Mouse (Mus musculus) cerebellum, adult 8-10 months (tissue): ENCODE measurements around the gene Neu4.
"Not testable (repeated sequence)": the region's sequence is repeated elsewhere in the genome, so short reads cannot be mapped to it uniquely, and the experiment has no call there.

ENCODE experiments used
- DNase-seq: peaks from one replicate; pipeline ENCODE4 v3.0.0; 2022

Gene Neu4

DNA sequence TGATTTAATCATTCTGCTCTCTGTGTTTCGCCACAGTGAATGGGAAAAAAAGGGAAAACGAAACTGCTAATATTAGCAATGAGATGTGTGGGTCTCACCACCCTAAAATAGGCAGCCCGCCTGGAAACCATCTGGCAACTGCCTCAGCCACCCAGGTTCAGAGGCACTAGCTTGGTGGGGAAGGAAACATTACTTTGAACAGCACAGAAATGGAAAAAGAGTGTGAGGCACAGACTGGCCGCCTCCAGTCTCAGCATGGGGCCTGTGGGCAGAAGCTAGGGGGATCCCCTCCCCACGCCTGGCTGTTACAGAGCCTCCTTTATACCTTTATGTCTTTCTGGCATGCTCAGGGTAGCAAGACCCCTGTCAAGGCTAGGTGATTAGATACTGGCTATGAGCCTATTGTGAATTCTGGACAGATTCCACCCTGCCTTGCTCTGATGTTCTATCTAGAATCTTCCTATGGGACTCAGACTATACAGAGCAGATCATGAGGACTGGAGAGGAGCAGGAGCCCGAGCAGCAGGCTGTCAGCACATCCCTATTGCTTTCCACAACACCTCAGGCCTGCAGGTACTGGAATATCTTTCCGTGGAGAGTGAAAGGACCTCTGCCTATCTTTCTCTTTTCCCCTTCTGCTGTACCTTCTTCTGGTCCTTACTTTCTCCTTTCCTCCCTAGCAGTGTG lies 33.4 kb downstream of the Neu4 start:
- no peak for DNase-seq

DNA sequence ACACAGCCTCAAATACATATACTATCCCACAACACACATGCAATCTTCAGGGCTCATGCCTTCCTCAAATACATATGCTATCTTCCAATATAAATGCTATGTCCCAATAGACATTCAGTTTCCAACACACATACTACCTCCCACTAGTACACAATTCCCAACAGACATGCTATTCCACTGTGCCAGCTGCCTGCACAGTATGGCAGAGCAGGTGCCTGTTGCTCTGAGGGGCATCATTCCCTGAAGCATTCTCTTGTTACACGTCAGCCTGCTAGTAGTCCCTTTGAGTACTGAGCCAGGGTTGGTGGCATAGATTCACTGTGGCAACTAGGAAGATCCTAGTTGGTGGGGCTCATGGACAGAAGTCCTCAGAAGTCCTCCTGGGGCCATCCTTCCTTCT lies 34.2 kb downstream of the Neu4 start:
- DNase-seq, result no peak

DNA sequence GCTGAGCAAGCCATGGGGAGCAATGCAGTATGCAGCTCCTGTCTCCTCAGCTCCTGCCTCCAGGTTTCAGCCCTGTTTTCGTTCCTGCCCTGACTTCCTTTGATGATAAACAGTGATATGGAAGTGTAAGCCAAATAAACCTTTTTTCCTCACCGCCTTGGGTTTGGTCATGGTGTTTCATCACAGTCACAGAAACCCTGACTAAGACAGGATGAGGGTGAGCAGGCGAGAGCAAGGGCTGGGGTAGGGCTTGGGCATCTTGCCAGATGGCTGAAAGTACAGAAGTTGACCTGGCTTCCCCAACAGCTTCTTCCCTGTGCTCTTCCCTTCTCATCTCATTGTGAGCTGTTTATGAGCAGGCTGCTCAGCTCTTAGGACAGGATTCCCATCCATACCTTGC lies 35.7 kb downstream of the Neu4 start:
- DNase-seq, result no peak

DNA sequence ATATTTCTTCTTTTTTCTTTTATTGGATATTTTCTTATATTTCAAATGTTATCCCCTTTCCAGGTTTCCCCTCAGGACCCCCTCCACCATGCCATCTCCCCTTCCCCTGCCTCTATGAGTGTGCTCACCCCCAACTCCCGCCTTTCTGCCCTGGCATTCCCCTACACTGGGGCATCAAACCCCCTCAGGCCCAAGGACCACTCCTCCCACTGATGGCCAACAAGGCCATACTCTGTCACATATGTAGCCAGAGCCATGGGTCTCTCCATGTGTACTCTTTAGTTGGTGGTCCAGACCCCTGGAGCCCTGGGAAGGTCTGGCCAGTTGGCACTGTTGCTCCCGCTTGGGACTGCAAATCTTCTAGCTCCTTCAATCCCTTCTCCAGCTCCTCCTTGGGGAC lies 37.1 kb downstream of the Neu4 start:
- DNase-seq, result no peak

DNA sequence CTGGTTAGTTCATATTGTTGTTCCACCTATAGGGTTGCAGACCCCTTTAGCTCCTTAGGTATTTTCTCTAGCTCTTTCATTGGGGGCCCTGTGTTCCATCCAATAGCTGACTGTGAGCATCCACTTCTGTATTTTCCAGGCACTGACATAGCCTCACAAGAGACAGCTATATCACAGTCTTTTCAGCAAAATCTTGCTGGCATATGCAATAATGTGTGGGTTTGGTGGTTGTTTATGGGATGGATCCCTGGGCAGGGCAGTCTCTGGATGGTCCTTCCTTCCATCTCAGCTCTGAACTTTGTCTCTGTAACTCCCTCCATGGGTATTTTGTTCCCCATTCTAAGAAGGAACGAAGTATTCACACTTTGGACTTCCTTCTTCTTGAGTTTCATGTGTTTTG lies 38.0 kb downstream of the Neu4 start:
- DNase-seq, result not testable (repeated sequence)

DNA sequence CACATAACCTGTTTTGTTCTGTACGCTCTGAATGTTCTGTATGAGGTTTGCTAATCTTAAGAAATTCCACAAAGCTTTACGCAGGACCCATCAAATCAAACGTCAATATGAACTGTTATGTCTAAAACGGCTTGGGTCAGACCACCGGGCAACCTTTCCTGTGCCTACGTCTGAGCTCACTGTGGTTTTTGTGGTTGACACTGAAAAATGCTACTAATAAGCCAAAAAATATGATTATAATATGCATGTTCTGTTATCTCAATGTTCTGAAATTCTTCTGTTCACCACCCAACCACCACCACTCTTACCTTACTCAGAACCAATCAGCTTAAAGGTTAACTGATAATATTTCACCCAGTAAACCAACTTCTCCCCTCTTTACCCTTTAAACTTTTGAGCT lies 54.5 kb downstream of the Neu4 start:
- DNase-seq, result no peak

DNA sequence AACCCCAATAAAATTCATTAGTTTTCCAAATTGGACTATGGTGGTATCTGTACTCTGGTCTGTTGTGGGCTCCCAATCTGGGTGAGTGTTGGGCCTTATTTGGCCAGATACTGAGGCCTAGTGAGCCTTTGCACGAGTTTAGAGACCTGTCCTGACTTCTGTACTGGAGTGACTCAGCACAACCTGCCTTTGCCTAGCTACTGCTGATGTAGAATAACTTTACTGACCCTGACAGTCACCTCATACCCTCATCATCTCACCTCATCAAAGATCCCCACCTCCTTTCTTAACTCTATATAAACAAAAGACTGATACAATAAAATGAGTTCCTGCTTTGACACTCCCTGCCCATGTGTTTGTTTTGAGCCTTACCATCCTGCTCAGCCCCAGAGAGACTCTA lies 56.5 kb downstream of the Neu4 start:
- no peak for DNase-seq
